Mouse (Mus musculus) testis, adult 2 months (tissue): Measurements from ENCODE around the gene Rnf135. TPM values are rescaled to one million over a fixed set of nuclear protein-coding genes. Genes with fewer than 3 reads are reported as not detected.

Source experiments
- H3K27ac ChIP-seq: fragments of 200-500 bp; 2 replicates; pipeline ENCODE4 v1.5.1; 2012; ENCODE audit warnings: low read depth, low read length; ENCODE audit not compliant: control insufficient read depth, insufficient read depth
- H3K27me3 ChIP-seq: fragments of 200-500 bp; 2 replicates; pipeline ENCODE4 v1.6.1; 2012; ENCODE audit warnings: mild to moderate bottlenecking, low read length, moderate library complexity; ENCODE audit not compliant: control insufficient read depth, insufficient read depth
- H3K36me3 ChIP-seq: fragments of 200-500 bp; 2 replicates; pipeline ENCODE4 v1.6.1; 2012; ENCODE audit warnings: mild to moderate bottlenecking, low read length; ENCODE audit not compliant: control insufficient read depth, insufficient read depth
- H3K4me1 ChIP-seq: fragments of 200-500 bp; 2 replicates; pipeline ENCODE4 v1.6.1; 2012; ENCODE audit warnings: low read length; ENCODE audit not compliant: control insufficient read depth, insufficient read depth
- H3K4me3 ChIP-seq: fragments of 200-500 bp; 2 replicates; pipeline ENCODE4 v1.5.1; 2012; ENCODE audit warnings: low read depth, mild to moderate bottlenecking, low read length, moderate library complexity, mixed read lengths; ENCODE audit not compliant: control insufficient read depth
- CTCF ChIP-seq: fragments of 200-500 bp; IDR thresholded peaks from 2 replicates; pipeline ENCODE4 v1.5.1; 2012; ENCODE audit warnings: low read depth, mild to moderate bottlenecking, inconsistent platforms, low read length, moderate library complexity; ENCODE audit not compliant: control insufficient read depth, insufficient read depth, insufficient replicate concordance
- POLR2A ChIP-seq: fragments of 200-500 bp; IDR thresholded peaks from 2 replicates; pipeline ENCODE4 v1.6.1; 2012; ENCODE audit warnings: low read depth, mild to moderate bottlenecking, inconsistent platforms, low read length, moderate library complexity; ENCODE audit not compliant: control insufficient read depth
- polyA plus RNA-seq: library from polyadenylated mRNA; depleted of rRNA; stranded (reverse); fragments of >200 nt; gene quantifications from 2 replicates; pipeline ENCODE4 v1.2.3, GENCODE M21; 2012

The Rnf135 gene
- polyA plus RNA-seq, 1 experiment = 3.9 TPM

DNA sequence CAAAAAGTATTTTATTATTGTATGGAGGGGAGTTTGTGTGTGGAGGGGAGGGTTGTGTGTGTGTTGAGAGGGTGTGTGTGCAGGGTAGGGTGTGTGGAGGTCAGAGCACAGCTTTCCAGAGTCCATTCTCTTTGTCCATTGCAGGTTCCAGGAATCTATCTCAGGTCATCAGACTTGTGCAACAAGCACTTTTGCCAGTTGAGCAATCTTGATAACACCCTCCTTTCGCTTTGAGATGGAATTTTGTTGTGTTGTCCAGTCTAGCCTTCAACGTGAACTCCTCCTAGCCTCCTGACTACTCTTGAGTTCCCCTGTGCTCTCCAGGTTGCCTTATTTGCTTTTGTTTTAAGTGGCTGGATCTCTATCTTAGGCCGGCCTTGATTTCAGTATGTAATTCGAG, 6.6 kb downstream of the Rnf135 start:
- no peak overlapping the region for H3K27ac ChIP-seq
- no peaks in the 10 kb centered on the region for H3K36me3 ChIP-seq
- TF ChIP-seq POLR2A = no peak

DNA sequence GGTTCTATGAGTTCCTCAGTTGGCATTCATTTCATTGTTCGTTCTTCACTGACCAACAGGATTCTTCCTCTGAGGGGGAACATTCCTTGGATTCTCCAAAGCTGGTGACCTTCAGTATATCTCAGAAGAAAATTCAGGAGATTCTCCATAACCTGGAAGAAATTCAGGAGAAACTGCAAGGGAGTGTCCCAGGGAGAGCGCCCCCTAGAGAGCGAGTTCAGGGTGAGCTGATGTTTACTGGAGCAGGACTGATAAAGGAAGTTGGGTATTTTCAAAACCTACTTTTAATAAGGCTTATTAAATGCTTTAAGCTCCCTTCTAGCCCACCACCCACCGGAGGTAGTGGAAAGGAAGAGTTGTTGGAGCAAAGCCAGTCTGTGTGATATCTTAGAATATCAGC, 10.2 kb downstream of the Rnf135 start:
- Histone ChIP-seq H3K27me3 (no peaks in the 10 kb centered on the region), H3K4me1 (no peaks in the 10 kb centered on the region), H3K27ac (no peak overlapping the region), H3K36me3 (no peaks in the 10 kb centered on the region), H3K4me3 (no peak overlapping the region)
- TF ChIP-seq CTCF (peak; percentile 21; the same call in 1 of the 2 replicates), POLR2A (no peak)

More for the DNA sequence above, 6.6 kb downstream of the Rnf135 start:
- Histone ChIP-seq H3K27me3 (no peaks in the 10 kb centered on the region), H3K4me1 (no peaks in the 10 kb centered on the region), H3K4me3 (no peak overlapping the region)

GRCm38 (mm10) chr11:80196351-80196750, 12.7 kb downstream of the Rnf135 start:
- Histone ChIP-seq H3K4me3 (no peak overlapping the region), H3K36me3 (no peaks in the 10 kb centered on the region), H3K27ac (no peak overlapping the region), H3K4me1 (no peaks in the 10 kb centered on the region), H3K27me3 (no peaks in the 10 kb centered on the region)
- no peak for TF ChIP-seq POLR2A
- no peak for TF ChIP-seq CTCF

DNA sequence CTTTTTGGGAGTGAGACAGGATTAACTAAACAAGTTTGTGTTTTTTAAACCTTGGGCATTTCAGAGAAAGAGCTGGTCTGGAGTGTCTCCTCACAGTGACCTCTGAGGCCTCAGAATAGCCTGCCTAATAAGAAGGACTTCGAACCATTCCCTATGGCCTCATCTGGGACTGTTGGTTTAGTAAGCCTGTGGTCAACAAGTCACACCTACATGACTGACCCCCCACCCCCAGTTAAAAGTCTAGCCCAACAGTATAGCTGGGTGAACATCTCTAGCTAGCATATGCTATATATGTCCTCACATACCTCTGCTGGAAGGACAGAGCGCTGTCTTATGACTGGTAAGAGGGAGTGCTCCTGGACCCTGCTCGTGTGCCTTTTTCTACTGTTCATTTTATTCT, 15.7 kb downstream of the Rnf135 start:
- no peaks in the 10 kb centered on the region for H3K36me3 ChIP-seq
- H3K27me3 ChIP-seq = no peaks in the 10 kb centered on the region
- no peaks in the 10 kb centered on the region for H3K4me1 ChIP-seq
- no peak for TF ChIP-seq CTCF
- TF ChIP-seq POLR2A = no peak
- H3K27ac ChIP-seq = no peak overlapping the region
- H3K4me3 ChIP-seq = no peak overlapping the region

DNA sequence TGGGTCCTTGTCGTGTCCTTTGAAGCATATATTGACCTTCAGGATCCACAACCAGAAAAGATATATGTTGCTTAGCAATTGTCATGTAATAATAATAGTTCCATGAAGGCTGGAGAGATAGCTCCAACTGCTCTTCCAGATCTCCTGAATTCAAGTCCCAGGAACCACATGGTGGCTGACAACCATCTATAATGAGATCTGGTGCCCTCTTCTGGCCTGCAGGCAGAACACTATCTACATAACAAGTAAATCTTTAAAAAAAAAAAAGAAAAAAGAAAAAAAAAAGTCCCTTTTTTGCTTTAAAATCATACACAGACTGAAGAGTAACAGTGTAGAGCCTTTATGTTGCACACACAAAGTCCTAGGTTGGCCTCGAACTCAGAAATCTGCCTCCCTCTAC, 16.1 kb downstream of the Rnf135 start:
- Histone ChIP-seq H3K4me1 (no peaks in the 10 kb centered on the region), H3K36me3 (no peaks in the 10 kb centered on the region), H3K27ac (no peak overlapping the region), H3K4me3 (no peak overlapping the region), H3K27me3 (no peaks in the 10 kb centered on the region)
- no peak for TF ChIP-seq CTCF
- no peak for TF ChIP-seq POLR2A

GRCm38 (mm10) chr11:80200326-80200725, 16.7 kb downstream of the Rnf135 start:
- TF ChIP-seq CTCF (no peak), POLR2A (no peak)
- Histone ChIP-seq H3K27ac (no peak overlapping the region), H3K4me1 (no peaks in the 10 kb centered on the region), H3K27me3 (no peaks in the 10 kb centered on the region), H3K36me3 (no peaks in the 10 kb centered on the region), H3K4me3 (no peak overlapping the region)

- H3K4me1 ChIP-seq = no peaks in the 10 kb centered on the region
- H3K4me3 ChIP-seq = no peak overlapping the region
- no peak overlapping the region for H3K27ac ChIP-seq
- H3K36me3 ChIP-seq = no peaks in the 10 kb centered on the region
- TF ChIP-seq CTCF = no peak
- TF ChIP-seq POLR2A = no peak
- H3K27me3 ChIP-seq = no peaks in the 10 kb centered on the region
These were observed 18.6 kb downstream of the Rnf135 start for GRCm38 (mm10) chr11:80202296-80202695.

GRCm38 (mm10) chr11:80204037-80204436, 20.4 kb downstream of the Rnf135 start:
- no peaks in the 10 kb centered on the region for H3K4me1 ChIP-seq
- H3K27me3 ChIP-seq = no peaks in the 10 kb centered on the region
- no peak for TF ChIP-seq CTCF
- no peak for TF ChIP-seq POLR2A
- H3K27ac ChIP-seq = no peak overlapping the region
- no peak overlapping the region for H3K4me3 ChIP-seq
- H3K36me3 ChIP-seq = no peaks in the 10 kb centered on the region
